ENCODE assay signal across 9 mouse cellular contexts in genomic region chr2:168679381-168680199, GRCm38 (mm10).
DNase-seq lines count a peak whose midpoint lies in the region; ATAC-seq and TF ChIP-seq lines count a peak whose summit lies in the region.
"Had no signal": no experiment of that assay in that cellular context is flagged by ENCODE, and none has a peak within 500 bp of the region (broad histone marks: within the 10 kb centered on the region; RNA-seq: fewer than 3 reads in every experiment).

No protein-coding gene starts in this region.

- TF ChIP-seq CTCF in ES-Bruce4 (IDR thresholded peaks at IDR 0.05; ENCODE audit: low read depth, low read length): peak; percentile 82
- TF ChIP-seq CTCF in hindbrain, postnatal 0 days (IDR thresholded peaks at IDR 0.05; ENCODE audit: low read depth): peak; percentile 48

- TF ChIP-seq EP300 in ES-Bruce4 (IDR thresholded peaks at IDR 0.05; ENCODE audit: insufficient read depth, low read depth, low read length): no peak

- H3K4me2 ChIP-seq in hindbrain, postnatal 0 days (ENCODE audit: low read depth, low read length): no peak overlapping the region
- H3K4me2 ChIP-seq: liver, embryonic 12.5 days had no signal

- peak; percentile 73 for DNase-seq in cerebellum, adult 9-10 months
- no peak for DNase-seq in cerebellum, adult 8-10 months
- no peak for DNase-seq in forebrain, embryonic 10.5 days (ENCODE audit: extremely low spot score, low spot score)
- DNase-seq in hindbrain, postnatal 0 days (ENCODE audit: low spot score): peak; percentile 67
- no peak for DNase-seq in spleen, postnatal 14 days (ENCODE audit: low spot score in 2 of 2)
- no peak for DNase-seq in MN1 (ENCODE audit: low spot score)
- DNase-seq in heart, postnatal 14 days: no peak

- WGBS in forebrain, embryonic 10.5 days: 57% methylated on average over 19 of the region's 19 CpGs
- WGBS in hindbrain, postnatal 0 days: 32% methylated on average over 19 of the region's 19 CpGs

- TF ChIP-seq POLR2A in ES-Bruce4 (IDR thresholded peaks at IDR 0.05; ENCODE audit: insufficient read depth, low read length): no peak

- peak overlapping the region; percentile 16; the same call in 1 of the 2 replicates for H3K27ac ChIP-seq in ES-Bruce4 (ENCODE audit: insufficient read depth, low read length)
- H3K27ac ChIP-seq in forebrain, embryonic 10.5 days: peak overlapping the region; percentile 80; the same call in 1 of the 2 replicates
- H3K27ac ChIP-seq in hindbrain, postnatal 0 days: peak overlapping the region; percentile 82
- H3K27ac ChIP-seq: liver, embryonic 12.5 days had no signal

- no peaks in the 10 kb centered on the region for H3K4me1 ChIP-seq in ES-Bruce4 (ENCODE audit: control insufficient read depth, insufficient read depth, low read length)
- peaks cover 43% of the 10 kb centered on the region for H3K4me1 ChIP-seq in forebrain, embryonic 10.5 days
- 0 out of 2 replicates have a peak, but pooled peaks cover 6% of the 10 kb centered on the region for H3K4me1 ChIP-seq in hindbrain, postnatal 0 days (ENCODE audit: insufficient read depth, low read length)
- H3K4me1 ChIP-seq: liver, embryonic 12.5 days had no signal

- H3K27me3 ChIP-seq in ES-Bruce4 (ENCODE audit: control insufficient read depth, insufficient read depth, low read length, poor library complexity, severe bottlenecking): no peaks in the 10 kb centered on the region
- peaks cover 33% of the 10 kb centered on the region for H3K27me3 ChIP-seq in forebrain, embryonic 10.5 days (ENCODE audit: poor library complexity, severe bottlenecking)
- H3K27me3 ChIP-seq in hindbrain, postnatal 0 days (ENCODE audit: insufficient read depth, low read length): no peaks in the 10 kb centered on the region

- H3K9me3 ChIP-seq in ES-Bruce4 (replicated peaks; ENCODE audit: control insufficient read depth, insufficient read depth, low read length, poor library complexity, severe bottlenecking): no peaks in the 10 kb centered on the region
- H3K9me3 ChIP-seq in forebrain, embryonic 10.5 days: peaks cover 7% of the 10 kb centered on the region; the same call in 1 of the 2 replicates
- H3K9me3 ChIP-seq in hindbrain, postnatal 0 days (ENCODE audit: low read length): no peaks in the 10 kb centered on the region
- H3K9me3 ChIP-seq: liver, embryonic 12.5 days had no signal

- H3K36me3 ChIP-seq in ES-Bruce4 (ENCODE audit: control insufficient read depth, insufficient read depth, low read length, poor library complexity, severe bottlenecking): no peaks in the 10 kb centered on the region
- H3K36me3 ChIP-seq in forebrain, embryonic 10.5 days (replicated peaks): peaks cover 17% of the 10 kb centered on the region
- H3K36me3 ChIP-seq in hindbrain, postnatal 0 days (ENCODE audit: insufficient read depth, low read length): peaks cover 22% of the 10 kb centered on the region
- H3K36me3 ChIP-seq: liver, embryonic 12.5 days had no signal

- peak overlapping the region; percentile 62 for H3K4me3 ChIP-seq in ES-Bruce4 (ENCODE audit: low read depth, low read length)
- H3K4me3 ChIP-seq in forebrain, embryonic 10.5 days: no peak overlapping the region
- no peak overlapping the region for H3K4me3 ChIP-seq in hindbrain, postnatal 0 days (ENCODE audit: low read length)
- H3K4me3 ChIP-seq: liver, embryonic 12.5 days had no signal

- H3K9ac ChIP-seq in ES-Bruce4 (ENCODE audit: low read depth, poor library complexity, severe bottlenecking): no peak overlapping the region
- no peak overlapping the region for H3K9ac ChIP-seq in hindbrain, postnatal 0 days (replicated peaks; ENCODE audit: low read length)
- H3K9ac ChIP-seq: liver, embryonic 12.5 days had no signal

- ATAC-seq in hindbrain, postnatal 0 days: peak; percentile 46
- ATAC-seq: liver, embryonic 12.5 days had no signal

- intact Hi-C loops in heart, postnatal 14 days (cut with DNase I): no loop called here

Comparison
In these comparisons a context has a peak if more than half of its experiments do, and no peak if none do; other contexts are left out.
1. DNase-seq: peak in cerebellum, adult 9-10 months (single experiment) and hindbrain, postnatal 0 days (single experiment); none in cerebellum, adult 8-10 months (single experiment), forebrain, embryonic 10.5 days (single experiment), spleen, postnatal 14 days (0 of 2), MN1 (single experiment) and heart, postnatal 14 days (0 of 2).
2. H3K27ac ChIP-seq: peak in every context shown above with its lines; median percentile 82 in hindbrain, postnatal 0 days; 80 in forebrain, embryonic 10.5 days; 16 in ES-Bruce4.